Mouse (Mus musculus) limb, embryonic 14.5 days (tissue): ENCODE measurements at regions not wholly inside any gene's neighbourhood (a gene's known extent, or its start where the extent isn't known, plus 50 kb on each side); places are given as distances from the start of the nearest gene placed in this dataset.

Source experiments
- ATAC-seq: fragments of 200-750 bp; cut with Nextera tagmentation; 2 replicates; pipeline ENCODE4 v1.8.0; 2017; ENCODE audit warnings: low read depth, moderate number of reproducible peaks, moderate TSS enrichment; ENCODE audit not compliant: low FRiP score
- DNase-seq: peaks from one replicate; pipeline ENCODE4 v3.0.0-alpha.2; 2015; ENCODE audit warnings: low spot score
- H3K27ac ChIP-seq: fragments of 300-500 bp; sonication (generic); replicated peaks from 2 replicates; pipeline ENCODE4 v1.5.1; 2014; ENCODE audit warnings: low read depth, mild to moderate bottlenecking, low read length, moderate library complexity, mixed read lengths
- H3K27me3 ChIP-seq: fragments of 300-500 bp; sonication (generic); 2 replicates; pipeline ENCODE4 v1.6.1; 2014; ENCODE audit warnings: low read length, mixed read lengths; ENCODE audit not compliant: control insufficient read depth, insufficient read depth
- H3K36me3 ChIP-seq: fragments of 300-500 bp; sonication (generic); 2 replicates; pipeline ENCODE4 v1.6.1; 2014; ENCODE audit warnings: mild to moderate bottlenecking, low read length, moderate library complexity, mixed read lengths; ENCODE audit not compliant: control insufficient read depth, insufficient read depth
- H3K4me1 ChIP-seq: fragments of 300-500 bp; sonication (generic); 2 replicates; pipeline ENCODE4 v1.6.1; 2014; ENCODE audit warnings: antibody characterized with exemption, low read length, mixed read lengths; ENCODE audit not compliant: control insufficient read depth, insufficient read depth
- H3K4me2 ChIP-seq: fragments of 300-500 bp; sonication (generic); replicated peaks from 2 replicates; pipeline ENCODE4 v1.6.1; 2014; ENCODE audit warnings: low read depth, mild to moderate bottlenecking, low read length, moderate library complexity; ENCODE audit not compliant: severe bottlenecking
- H3K4me3 ChIP-seq: fragments of 300-500 bp; sonication (generic); replicated peaks from 2 replicates; pipeline ENCODE4 v1.5.1; 2014; ENCODE audit warnings: low read length
- H3K9ac ChIP-seq: fragments of 300-500 bp; sonication (generic); 2 replicates; pipeline ENCODE4 v1.6.1; 2014; ENCODE audit warnings: mild to moderate bottlenecking, low read depth, low read length, moderate library complexity; ENCODE audit not compliant: severe bottlenecking
- H3K9me3 ChIP-seq: fragments of 300-500 bp; sonication (generic); 2 replicates; pipeline ENCODE4 v1.6.1; 2016; ENCODE audit warnings: low read length; ENCODE audit not compliant: control insufficient read depth
- POLR2A ChIP-seq: fragments of 200-500 bp; IDR thresholded peaks from 2 replicates; pipeline ENCODE4 v1.8.0; 2012; ENCODE audit warnings: inconsistent platforms, mild to moderate bottlenecking, moderate library complexity, borderline replicate concordance; ENCODE audit not compliant: insufficient read depth, insufficient read length; ENCODE audit errors: extremely low read depth
- WGBS: fragments of 180-500 bp; shearing (Covaris S2); extraction: QIAGEN DNeasy Blood & Tissue Kit; methylation state at CpG from one replicate; pipeline ENCODE4 v1.1.7; 2014; 5-methylcytosine and 5-hydroxymethylcytosine counted together

- Histone ChIP-seq H3K27me3 (no peaks in the 10 kb centered on the region), H3K27ac (peak overlapping the region; percentile 62; the same call in 1 of the 2 replicates), H3K36me3 (no peaks in the 10 kb centered on the region), H3K4me1 (peaks cover 40% of the 10 kb centered on the region), H3K4me2 (no peak overlapping the region), H3K9ac (no peak overlapping the region), H3K4me3 (no peak overlapping the region), H3K9me3 (no peaks in the 10 kb centered on the region)
- TF ChIP-seq POLR2A: no peak
- ATAC-seq: peak; percentile 76
- peak; percentile 89 for DNase-seq
- WGBS: 14% methylated on average over 11 of the region's 11 CpGs
Observed at GRCm38 (mm10) chr8:116200459-116200999, 304.2 kb upstream of the Dynlrb2 start.

GRCm38 (mm10) chr8:116196623-116197184, 308.1 kb upstream of the Dynlrb2 start:
- WGBS: 20% methylated on average over 9 of the region's 9 CpGs
- Histone ChIP-seq H3K9me3 (no peaks in the 10 kb centered on the region), H3K4me3 (no peak overlapping the region), H3K27ac (peak overlapping the region; percentile 59), H3K27me3 (no peaks in the 10 kb centered on the region), H3K9ac (no peak overlapping the region), H3K4me2 (no peak overlapping the region), H3K4me1 (peaks cover 36% of the 10 kb centered on the region), H3K36me3 (no peaks in the 10 kb centered on the region)
- ATAC-seq (peak; percentile 83; the same call in 1 of the 2 replicates), DNase-seq (peak; percentile 76)
- no peak for TF ChIP-seq POLR2A

DNA sequence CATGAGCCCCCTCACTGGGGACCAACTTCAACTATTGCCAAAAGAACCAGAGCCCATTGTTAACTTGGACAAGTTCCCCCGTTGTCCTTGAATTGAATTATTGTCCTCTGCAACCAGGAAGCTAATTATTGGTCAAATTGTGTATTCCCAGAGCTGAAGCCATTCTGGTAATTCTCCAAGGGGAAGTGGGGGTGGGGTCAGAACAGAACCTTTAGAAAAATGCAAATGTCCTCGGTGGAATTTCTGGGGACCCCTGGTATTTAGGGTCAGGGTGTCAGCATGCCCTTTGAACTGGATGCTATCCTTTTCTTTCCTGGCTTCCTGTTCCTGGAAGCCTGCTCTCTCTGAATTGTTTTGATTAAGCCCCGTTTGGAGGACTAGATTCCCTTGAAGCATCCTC, 312.7 kb upstream of the Dynlrb2 start:
- ATAC-seq (no peak), DNase-seq (no peak)
- no peak overlapping the region for H3K4me2 ChIP-seq
- H3K9ac ChIP-seq: no peak overlapping the region
- no peak for TF ChIP-seq POLR2A
- H3K9me3 ChIP-seq: no peaks in the 10 kb centered on the region
- H3K27ac ChIP-seq: no peak overlapping the region
- H3K4me3 ChIP-seq: no peak overlapping the region
- no peaks in the 10 kb centered on the region for H3K36me3 ChIP-seq
- H3K4me1 ChIP-seq: peaks cover 15% of the 10 kb centered on the region
- H3K27me3 ChIP-seq: no peaks in the 10 kb centered on the region; the same call in 1 of the 2 replicates
- WGBS: 39% methylated on average over 3 of the region's 3 CpGs

- H3K27ac ChIP-seq: no peak overlapping the region
- no peak for TF ChIP-seq POLR2A
- H3K27me3 ChIP-seq: no peaks in the 10 kb centered on the region
- 86% methylated on average over 7 of the region's 7 CpGs for WGBS
- no peak overlapping the region for H3K9ac ChIP-seq
- DNase-seq (no peak), ATAC-seq (no peak)
- no peak overlapping the region for H3K4me3 ChIP-seq
- H3K9me3 ChIP-seq: no peaks in the 10 kb centered on the region
- H3K4me1 ChIP-seq: peaks cover 2% of the 10 kb centered on the region; the same call in 1 of the 2 replicates
- H3K4me2 ChIP-seq: no peak overlapping the region
- H3K36me3 ChIP-seq: no peaks in the 10 kb centered on the region
Observed at GRCm38 (mm10) chr8:116185206-116185605, 319.6 kb upstream of the Dynlrb2 start.

DNA sequence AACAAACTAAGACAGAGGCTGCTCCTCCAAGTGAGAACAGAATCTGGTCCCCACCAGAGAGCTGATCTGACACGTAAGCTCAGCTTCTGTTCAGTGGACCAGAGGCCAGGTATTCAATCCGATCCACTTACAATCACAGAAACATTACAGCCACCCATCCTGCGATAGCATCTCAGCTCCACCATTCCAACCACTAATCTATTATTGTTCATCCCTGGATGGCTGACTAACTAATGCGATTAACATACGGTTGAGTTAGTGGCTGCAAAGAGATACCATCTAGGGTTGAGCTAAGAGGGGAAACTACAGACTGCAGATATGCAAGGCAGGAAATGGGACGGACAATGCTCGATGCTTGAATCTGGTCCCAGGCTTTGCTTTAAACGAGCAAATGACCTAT, 320.5 kb upstream of the Dynlrb2 start:
- Histone ChIP-seq H3K4me1 (peaks cover 2% of the 10 kb centered on the region; the same call in 1 of the 2 replicates), H3K27ac (no peak overlapping the region), H3K4me2 (no peak overlapping the region), H3K36me3 (no peaks in the 10 kb centered on the region), H3K9ac (no peak overlapping the region), H3K27me3 (no peaks in the 10 kb centered on the region), H3K9me3 (no peaks in the 10 kb centered on the region), H3K4me3 (no peak overlapping the region)
- DNase-seq (no peak), ATAC-seq (no peak)
- 83% methylated on average over 8 of the region's 8 CpGs for WGBS
- TF ChIP-seq POLR2A: no peak
